Mouse (Mus musculus) left cerebral cortex, adult 18-20 months (tissue): ENCODE results near the gene Coa7. TPM values are rescaled to one million over a fixed set of nuclear protein-coding genes. Genes with fewer than 3 reads are reported as not detected.

Source experiments
- DNase-seq, 2 experiments: peaks; one replicate each; pipeline ENCODE4 v3.0.0; 2021 to 2022; ENCODE audit warnings: low spot score in 2 of 2, mixed read lengths in 1 of 2
- total RNA-seq, 2 experiments: library from RNA; stranded (reverse); gene quantifications; 2 replicates each; pipeline ENCODE4 v1.2.3; 2021

Coa7 gene
- total RNA-seq, 2 experiments from 2014 or later = 27.7 to 30.7 TPM

DNA sequence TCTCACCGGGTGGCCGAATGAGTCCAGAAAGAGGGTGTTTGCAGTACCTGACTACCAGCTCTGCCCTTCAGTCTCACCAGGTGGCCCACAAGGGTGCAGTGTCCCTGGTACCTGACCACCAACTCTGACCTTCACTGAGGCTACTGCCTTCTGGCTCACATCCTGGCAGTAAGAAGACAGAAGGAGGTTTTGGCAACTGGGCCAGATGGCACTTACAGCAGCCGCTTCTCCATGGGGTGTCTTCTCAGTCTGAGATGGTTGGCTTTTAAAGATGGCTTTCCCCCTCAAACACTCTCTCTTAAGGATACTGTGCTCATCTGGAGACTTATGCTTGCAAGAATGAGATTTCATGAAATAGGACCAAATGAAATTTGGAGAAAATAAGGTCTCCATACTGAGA is 51.5 kb downstream of the Coa7 start:
- DNase-seq = no peak

DNA sequence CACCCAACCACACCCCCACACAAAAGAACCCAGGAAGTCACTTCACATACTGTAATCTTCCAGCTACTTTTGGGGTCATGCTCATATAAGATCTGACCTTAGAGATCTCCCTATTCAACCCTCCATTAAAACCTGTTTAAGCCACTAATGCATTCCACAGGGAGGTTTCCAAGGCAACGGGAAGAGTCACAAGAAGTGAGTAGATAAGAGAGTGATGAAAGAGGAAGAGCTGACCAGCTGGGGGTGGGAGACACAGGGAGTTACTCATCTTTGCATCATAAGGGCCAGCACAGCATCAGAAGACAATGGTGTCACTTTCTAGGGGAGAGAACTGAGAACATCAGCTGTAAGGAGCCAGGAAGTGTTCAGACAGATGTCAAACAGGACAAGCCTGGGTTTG is 52.2 kb downstream of the Coa7 start:
- no peak for DNase-seq

DNA sequence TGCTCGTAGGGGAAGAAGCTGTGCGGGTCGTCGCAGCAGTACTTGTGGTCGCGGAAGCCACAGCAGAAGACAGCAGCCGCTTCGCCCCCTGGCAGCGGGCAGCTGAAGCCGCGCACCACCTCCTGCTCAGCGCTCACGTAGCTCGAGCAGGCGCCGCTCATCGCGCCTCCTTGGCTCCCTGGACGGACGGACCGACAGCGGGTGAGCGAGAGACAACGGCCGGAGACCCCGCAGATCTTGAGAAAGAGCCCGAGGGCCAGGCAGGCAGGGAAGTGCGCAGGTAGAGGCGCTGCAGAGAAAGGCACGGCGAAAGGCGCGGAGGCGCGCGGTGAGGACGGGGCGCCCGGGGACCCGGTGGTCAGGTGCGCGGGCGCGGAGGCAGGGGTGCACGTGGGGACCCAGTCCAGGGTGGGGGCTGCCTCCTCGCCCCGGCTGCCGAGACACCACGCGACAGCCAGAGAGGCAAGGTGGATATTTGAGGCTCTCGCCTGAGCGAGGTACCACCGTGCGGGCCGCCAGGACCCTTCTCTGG is 55.3 kb downstream of the Coa7 start, which contains the start of gene Shisal2a:
Gene Shisal2a (minus strand): TSS at position 167 of the 532 bp plus-strand sequence.
- DNase-seq = no peak

DNA sequence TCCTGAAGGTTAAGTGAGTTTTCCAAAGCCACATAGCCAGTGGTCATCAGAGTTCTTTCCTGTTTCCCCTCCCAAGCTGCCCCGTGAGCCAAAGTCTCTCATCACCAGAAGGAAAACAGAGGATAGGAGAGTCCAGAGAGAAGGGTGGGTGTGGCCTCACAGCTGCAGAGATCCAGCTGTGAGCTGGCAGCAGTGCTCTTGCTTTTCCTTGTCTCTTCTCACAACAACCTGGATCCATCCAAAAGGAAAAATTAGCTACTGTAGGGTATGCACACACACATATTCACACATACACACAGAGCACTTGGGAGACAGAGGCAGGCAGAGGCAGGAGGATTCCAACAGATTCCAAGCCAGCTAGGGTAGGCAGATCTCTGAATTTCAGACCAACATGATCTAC is 58.1 kb downstream of the Coa7 start:
- DNase-seq = no peak

DNA sequence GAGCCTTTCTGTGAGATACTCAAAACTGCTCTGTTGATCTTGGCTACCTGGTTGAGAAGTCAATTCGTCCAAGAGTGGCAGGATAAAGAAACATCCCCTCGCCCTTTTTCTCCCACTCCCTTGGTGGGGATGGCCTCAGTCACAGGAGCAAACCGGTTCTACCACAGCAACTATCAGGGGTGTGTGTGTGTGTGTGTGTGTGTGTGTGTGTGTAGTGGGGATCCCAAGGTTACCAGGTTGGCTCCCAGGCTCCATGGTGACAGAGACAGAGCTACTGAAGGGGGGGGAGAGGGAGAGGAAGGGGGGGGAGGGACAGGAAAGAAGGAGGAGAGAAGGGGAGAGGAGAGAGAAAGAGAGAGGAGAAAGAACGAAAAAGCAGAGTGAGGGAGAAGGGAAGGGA is 59.2 kb downstream of the Coa7 start:
- no peak for DNase-seq

DNA sequence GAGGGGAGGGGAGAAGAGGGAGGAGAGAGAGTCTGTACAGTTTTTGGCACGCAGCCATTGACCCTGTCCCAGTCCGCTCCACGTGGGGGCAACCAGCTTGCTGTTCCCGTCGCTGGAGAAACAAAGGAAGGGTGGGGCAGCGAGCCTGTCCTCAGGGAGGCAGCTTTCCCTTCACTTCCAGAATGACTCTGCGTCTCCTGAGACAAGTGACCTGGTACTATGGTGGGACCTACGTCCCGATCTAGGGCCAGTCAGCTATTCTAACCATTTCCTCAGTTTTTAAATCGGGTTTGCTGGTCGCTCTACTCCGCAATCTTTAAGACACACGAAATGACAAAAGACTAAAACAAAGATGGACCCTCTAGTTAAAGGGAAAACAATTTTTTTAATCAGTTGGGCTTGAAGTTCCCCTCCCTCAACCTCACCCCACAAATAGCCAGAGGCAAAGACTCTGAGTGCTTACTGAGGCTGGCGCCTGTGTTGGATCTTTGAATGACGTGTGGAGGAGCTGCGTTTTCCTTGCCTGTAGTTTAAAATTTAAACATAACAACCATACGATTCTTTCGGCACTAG is 59.8 kb downstream of the Coa7 start:
- peak in 1 of 2 experiments; percentile 18 for DNase-seq

DNA sequence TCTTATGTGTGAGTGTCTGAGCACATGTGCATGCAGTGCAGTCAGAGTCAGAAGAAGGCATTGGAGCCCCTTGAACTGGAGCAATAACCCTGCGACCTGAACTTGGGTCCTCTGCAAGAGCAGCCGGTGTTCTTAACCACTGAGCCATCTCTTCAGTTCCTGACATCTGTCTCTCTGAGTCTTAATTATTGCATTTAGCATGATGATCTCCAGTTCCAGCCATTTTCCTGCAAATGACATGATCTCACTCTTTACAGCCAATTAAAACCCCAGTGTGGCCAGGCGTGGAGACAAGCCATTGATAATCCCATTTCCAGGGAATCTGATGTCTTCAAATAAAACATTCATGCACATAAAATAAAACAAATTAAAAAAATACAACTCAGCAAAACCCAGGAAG is 60.8 kb downstream of the Coa7 start:
- DNase-seq = no peak

DNA sequence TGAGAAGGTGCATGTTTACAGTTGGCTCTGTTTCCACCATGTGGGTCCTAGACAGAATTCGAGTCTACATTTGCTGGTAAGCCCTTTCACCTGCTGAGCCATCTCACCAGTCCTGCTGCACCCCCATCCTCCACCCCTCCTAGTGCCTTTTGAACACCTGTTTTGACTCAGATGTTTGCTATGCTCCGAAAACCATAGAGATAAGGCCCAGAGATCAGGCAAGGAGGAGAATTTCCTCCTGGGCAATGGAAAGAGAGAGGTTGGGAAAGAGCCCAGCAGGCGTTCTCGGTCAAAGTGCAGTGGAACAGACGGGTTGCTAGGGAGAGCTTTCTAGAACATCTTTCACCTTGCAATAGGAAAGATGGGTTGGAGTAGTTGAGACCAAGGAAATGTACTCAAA is 63.2 kb downstream of the Coa7 start:
- no peak for DNase-seq

Other genes with a start within 250 kb of the Coa7 start
- gene Podn, start 231.7 kb upstream of the Coa7 start, total RNA-seq = 1 to 10 TPM; 8.2 to 9.3 TPM
- 100 to 1,000 TPM; 103 to 109 TPM for gene Scp2, start 183.1 kb upstream of the Coa7 start, total RNA-seq
- gene Echdc2, start 162.7 kb upstream of the Coa7 start, total RNA-seq = 10 to 100 TPM in 1 of 2 experiments, 1 to 10 TPM in 1; 8.9 to 10.7 TPM
- not detected for gene Zyg11a, start 110.1 kb upstream of the Coa7 start, total RNA-seq
- 10 to 100 TPM; 92.2 to 94.5 TPM for gene Zyg11b, start 27.0 kb upstream of the Coa7 start, total RNA-seq
- gene Shisal2a, start 55.2 kb downstream of the Coa7 start, total RNA-seq = not detected
- gene Gpx7, start 78.8 kb downstream of the Coa7 start, total RNA-seq = 1 to 10 TPM; 3.5 to 5.3 TPM
- gene Tut4, start 131.3 kb downstream of the Coa7 start, total RNA-seq = 10 to 100 TPM; 29.3 to 38.3 TPM